In genomic region chr17:51796459-51796858, GRCm38 (mm10) we compare ENCODE assay signal across 19 mouse cellular contexts.
"Had no signal": no experiment of that assay in that cellular context is flagged by ENCODE, and none has a peak within 500 bp of the region (broad histone marks: within the 10 kb centered on the region; RNA-seq: fewer than 3 reads in every experiment).

No protein-coding gene starts in this region.

- H3K9me3 ChIP-seq: lung, embryonic 15.5 days; midbrain, embryonic 13.5 days; neural tube, embryonic 13.5 days; neural tube, embryonic 15.5 days had no signal

- H3K4me1 ChIP-seq: lung, embryonic 15.5 days had no signal

- H3K27me3 ChIP-seq: lung, embryonic 15.5 days; midbrain, embryonic 13.5 days; neural tube, embryonic 13.5 days; neural tube, embryonic 15.5 days had no signal

- H3K4me2 ChIP-seq: lung, embryonic 15.5 days; midbrain, embryonic 11.5 days; midbrain, embryonic 13.5 days; neural tube, embryonic 13.5 days; neural tube, embryonic 15.5 days had no signal

- H3K4me3 ChIP-seq: lung, embryonic 15.5 days; midbrain, embryonic 13.5 days; myocyte; neural tube, embryonic 13.5 days; neural tube, embryonic 15.5 days had no signal

- ATAC-seq: lung, postnatal 0 days; midbrain, embryonic 13.5 days; midbrain, embryonic 16.5 days had no signal

- DNase-seq: lung, adult 2 months; lung, postnatal 14 days; lung, postnatal 36 days; retina, postnatal 1 day; right cerebral cortex, adult 18-20 months; right cerebral cortex, postnatal 25 days; right cerebral cortex, postnatal 4 days; spleen, adult 18-20 months; thymus, adult 18-20 months had no signal

- H3K27ac ChIP-seq: liver, embryonic 14.5 days; lung, embryonic 15.5 days; macrophage; midbrain, embryonic 13.5 days; neural tube, embryonic 13.5 days; neural tube, embryonic 15.5 days had no signal

- H3K9ac ChIP-seq: liver, embryonic 14.5 days; lung, embryonic 15.5 days; midbrain, embryonic 13.5 days; neural tube, embryonic 13.5 days; neural tube, embryonic 15.5 days had no signal

- H3K36me3 ChIP-seq: lung, embryonic 15.5 days; neural tube, embryonic 15.5 days had no signal
